Mouse (Mus musculus) cerebellum, adult 2 months (tissue): ENCODE results near the gene Ccdc63. TPM values are rescaled to one million over a fixed set of nuclear protein-coding genes. Genes with fewer than 3 reads are reported as not detected.
A peak's percentile ranks its signal among the peaks of the same experiment; 100 is the strongest.

Experiments
- DNase-seq, 2 experiments: peaks; one replicate each; pipeline ENCODE4 v3.0.0; 2021
- H3K27ac ChIP-seq: fragments of 200-500 bp; 2 replicates; pipeline ENCODE4 v1.5.1; 2012; ENCODE audit warnings: low read length, control low read depth, inconsistent platforms; ENCODE audit not compliant: insufficient read depth
- H3K27me3 ChIP-seq: fragments of 200-500 bp; 2 replicates; pipeline ENCODE4 v1.6.1; 2012; ENCODE audit warnings: inconsistent platforms, mild to moderate bottlenecking, low read length, moderate library complexity; ENCODE audit not compliant: control insufficient read depth, insufficient read depth
- H3K4me1 ChIP-seq: fragments of 200-500 bp; 2 replicates; pipeline ENCODE4 v1.6.1; 2011; ENCODE audit warnings: low read length; ENCODE audit not compliant: control insufficient read depth, insufficient read depth
- H3K4me3 ChIP-seq: fragments of 200-500 bp; replicated peaks from 2 replicates; pipeline ENCODE3; 2011; ENCODE audit warnings: mild to moderate bottlenecking, low read depth, low read length, control low read depth; ENCODE audit not compliant: insufficient read depth
- CTCF ChIP-seq: fragments of 200-500 bp; IDR thresholded peaks from 2 replicates; pipeline ENCODE4 v1.5.1; 2011; ENCODE audit warnings: low read depth, mild to moderate bottlenecking, control low read depth, low read length, moderate library complexity, borderline replicate concordance; ENCODE audit not compliant: insufficient read depth
- POLR2A ChIP-seq: fragments of 200-500 bp; IDR thresholded peaks from 2 replicates; pipeline ENCODE4 v1.6.1; 2011; ENCODE audit warnings: low read length, control low read depth, borderline replicate concordance; ENCODE audit not compliant: insufficient read depth
- WGBS: fragments of 180-500 bp; shearing (Covaris S2); methylation state at CpG from one replicate; pipeline ENCODE4 v1.1.7; 2018; 5-methylcytosine and 5-hydroxymethylcytosine counted together
- polyA plus RNA-seq: library from polyadenylated mRNA; depleted of rRNA; stranded (reverse); fragments of >200 nt; gene quantifications from 2 replicates; pipeline ENCODE4 v1.2.3, GENCODE M21; 2012

Ccdc63 gene
- polyA plus RNA-seq, 1 experiment = 9.3 TPM

DNA sequence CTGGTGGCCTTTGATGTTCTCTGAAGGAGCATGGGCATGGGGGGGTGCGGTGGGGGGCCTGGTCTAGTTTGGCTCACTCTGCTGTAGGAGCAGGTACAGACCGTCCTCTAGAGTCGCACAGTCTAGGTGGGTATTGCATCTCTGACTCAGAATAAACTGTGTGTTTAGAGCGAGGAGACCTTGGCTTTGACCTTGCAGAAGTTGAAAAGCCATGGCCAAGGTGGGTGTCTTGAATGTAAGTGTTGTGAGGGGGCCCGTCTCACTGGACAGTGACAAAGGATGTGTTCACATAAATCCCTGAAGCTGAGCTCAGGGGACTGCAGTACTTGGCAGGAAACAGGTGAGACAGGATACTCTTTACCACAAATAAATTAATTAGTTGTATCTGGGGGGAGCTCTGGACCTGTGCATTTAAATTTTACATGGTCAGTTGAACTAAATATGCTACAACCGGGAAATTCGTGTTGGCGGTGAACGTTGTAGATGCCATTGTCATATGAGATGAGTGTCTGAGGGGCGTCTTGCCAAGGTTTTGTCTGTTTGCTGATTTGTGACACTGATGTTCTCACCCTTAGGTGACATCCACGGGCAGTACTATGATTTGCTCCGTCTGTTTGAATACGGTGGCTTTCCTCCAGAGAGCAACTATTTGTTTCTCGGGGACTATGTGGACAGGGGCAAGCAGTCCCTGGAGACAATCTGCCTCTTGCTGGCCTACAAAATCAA, 27.9 kb upstream of the Ccdc63 start:
- no peak for TF ChIP-seq CTCF
- no peak for TF ChIP-seq POLR2A
- peaks cover 69% of the 10 kb centered on the region for H3K4me1 ChIP-seq

DNA sequence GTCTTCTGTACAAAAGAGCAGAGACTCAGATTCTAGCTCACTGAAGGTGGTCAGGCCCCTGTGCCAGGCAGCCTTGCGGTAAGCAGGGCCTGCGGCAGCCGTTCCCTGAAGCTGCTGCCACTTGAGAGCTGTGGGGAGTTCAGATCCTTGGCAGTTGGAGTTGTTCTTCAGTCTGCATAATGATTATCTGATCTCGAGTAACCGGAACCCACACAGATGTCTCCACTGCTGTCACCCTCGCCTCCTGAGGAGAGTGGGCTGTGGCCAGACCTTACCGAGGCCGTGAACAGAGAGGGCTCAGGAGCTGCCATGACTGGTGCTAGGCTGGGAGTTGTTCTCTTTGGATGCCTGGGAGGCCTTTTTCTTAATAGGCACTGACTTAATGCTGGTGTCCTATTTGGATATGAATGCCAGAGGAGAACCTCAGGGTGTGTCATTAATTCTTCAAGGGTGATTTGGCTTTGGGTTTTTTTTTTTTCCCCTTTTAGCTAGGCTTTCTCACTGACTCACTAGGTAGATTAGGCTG, 26.1 kb upstream of the Ccdc63 start:
- Histone ChIP-seq H3K27ac (peak overlapping the region; percentile 68), H3K4me1 (peaks cover 69% of the 10 kb centered on the region), H3K4me3 (peak overlapping the region; percentile 36), H3K27me3 (no peaks in the 10 kb centered on the region)
- WGBS = 4% methylated on average over 8 of the region's 8 CpGs
- DNase-seq = peak; percentile 47 to 58
- no peak for TF ChIP-seq POLR2A
- no peak for TF ChIP-seq CTCF

More for the DNA sequence above, 27.9 kb upstream of the Ccdc63 start:
- DNase-seq = no peak
- no peak overlapping the region for H3K4me3 ChIP-seq
- no peaks in the 10 kb centered on the region for H3K27me3 ChIP-seq
- no peak overlapping the region for H3K27ac ChIP-seq
- 37% methylated on average over 14 of the region's 14 CpGs for WGBS

DNA sequence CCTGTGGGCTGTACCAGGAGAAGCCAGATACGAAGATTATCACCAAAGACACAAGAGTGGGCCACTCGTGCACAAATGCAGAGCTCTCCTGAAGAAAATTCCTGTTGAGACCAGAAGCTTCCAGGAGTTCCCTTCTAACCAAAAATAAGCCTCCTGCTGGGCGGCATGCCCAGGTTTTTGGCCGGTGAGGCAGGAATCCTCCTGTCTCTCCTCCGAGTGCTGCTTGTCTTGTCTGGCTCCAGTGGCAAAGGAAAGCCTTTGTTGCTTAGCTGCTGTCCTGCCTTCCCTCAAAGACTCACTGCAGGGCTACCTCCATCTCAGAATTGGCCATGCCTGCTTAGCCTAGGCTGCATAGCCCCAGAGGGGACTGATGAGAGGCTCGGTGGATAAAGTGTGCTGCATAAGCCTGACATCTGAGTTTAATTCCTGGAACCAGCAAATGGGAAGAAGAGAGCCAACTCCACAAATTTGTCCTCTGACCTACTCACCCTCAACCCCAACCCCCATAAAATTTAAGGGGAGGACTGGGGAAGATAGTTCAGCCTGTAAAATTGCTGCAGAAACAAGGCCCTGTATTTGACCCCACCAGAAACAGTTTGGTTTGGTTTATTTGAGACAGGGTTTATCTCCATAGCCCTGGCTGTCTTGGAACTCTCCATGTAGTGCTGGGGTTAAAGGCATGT, 24.8 kb upstream of the Ccdc63 start:
- peak overlapping the region; percentile 35 for H3K4me3 ChIP-seq
- H3K4me1 ChIP-seq = peaks cover 64% of the 10 kb centered on the region
- DNase-seq = peak; percentile 78 to 80
- H3K27ac ChIP-seq = peak overlapping the region; percentile 49
- 4% methylated on average over 6 of the region's 6 CpGs for WGBS
- H3K27me3 ChIP-seq = no peaks in the 10 kb centered on the region
- TF ChIP-seq CTCF = no peak
- TF ChIP-seq POLR2A = no peak

DNA sequence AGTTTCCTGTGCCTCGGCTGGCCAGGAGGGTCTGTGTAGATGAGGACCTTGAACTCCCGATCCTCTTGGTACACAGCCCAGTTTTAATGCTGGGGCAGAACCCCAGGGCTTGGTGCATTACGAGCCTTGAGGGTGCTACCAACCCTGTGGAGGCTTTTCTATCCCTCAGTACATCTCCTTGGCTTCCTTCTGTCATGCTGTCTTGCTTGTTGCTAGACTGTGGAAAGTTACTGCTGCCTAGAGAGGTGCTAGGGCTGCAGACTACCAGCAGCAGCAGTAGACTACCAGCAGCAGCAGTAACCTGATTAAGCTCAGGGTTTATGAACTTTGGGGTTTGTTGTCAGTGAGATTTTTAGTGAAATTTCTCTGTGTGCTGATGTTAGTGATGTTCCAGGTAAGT, 23.4 kb upstream of the Ccdc63 start:
- no peak for TF ChIP-seq CTCF
- Histone ChIP-seq H3K4me1 (peaks cover 56% of the 10 kb centered on the region), H3K4me3 (peak overlapping the region; percentile 24), H3K27me3 (no peaks in the 10 kb centered on the region), H3K27ac (peak overlapping the region; percentile 44)
- WGBS = 7% methylated on average over 3 of the region's 3 CpGs
- DNase-seq = peak in 1 of 2 experiments; percentile 32

DNA sequence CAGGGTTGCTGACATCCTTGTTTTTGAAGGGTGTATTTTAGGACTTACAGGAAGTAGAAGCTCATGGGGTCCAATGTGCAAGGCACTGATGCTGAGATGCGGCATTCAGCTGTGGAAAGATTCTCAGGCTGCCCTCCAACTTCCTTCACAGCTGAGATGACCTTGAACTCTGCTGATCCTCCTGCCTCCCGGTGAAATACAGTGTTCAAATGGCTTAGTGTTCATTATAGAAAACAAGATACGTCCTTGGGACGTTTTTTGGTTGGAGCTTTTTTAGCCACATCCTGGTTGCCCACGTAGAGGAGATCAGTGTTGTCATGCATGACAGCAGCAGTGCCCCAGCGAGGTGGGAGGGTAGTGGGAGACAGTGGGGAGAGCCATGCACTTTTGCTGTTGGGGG, 22.6 kb upstream of the Ccdc63 start:
- Histone ChIP-seq H3K4me3 (peak overlapping the region; percentile 52), H3K4me1 (peaks cover 53% of the 10 kb centered on the region), H3K27me3 (no peaks in the 10 kb centered on the region), H3K27ac (peak overlapping the region; percentile 66; the same call in 1 of the 2 replicates)
- no peak for DNase-seq
- 6% methylated on average over 6 of the region's 6 CpGs for WGBS
- TF ChIP-seq POLR2A = no peak
- no peak for TF ChIP-seq CTCF

DNA sequence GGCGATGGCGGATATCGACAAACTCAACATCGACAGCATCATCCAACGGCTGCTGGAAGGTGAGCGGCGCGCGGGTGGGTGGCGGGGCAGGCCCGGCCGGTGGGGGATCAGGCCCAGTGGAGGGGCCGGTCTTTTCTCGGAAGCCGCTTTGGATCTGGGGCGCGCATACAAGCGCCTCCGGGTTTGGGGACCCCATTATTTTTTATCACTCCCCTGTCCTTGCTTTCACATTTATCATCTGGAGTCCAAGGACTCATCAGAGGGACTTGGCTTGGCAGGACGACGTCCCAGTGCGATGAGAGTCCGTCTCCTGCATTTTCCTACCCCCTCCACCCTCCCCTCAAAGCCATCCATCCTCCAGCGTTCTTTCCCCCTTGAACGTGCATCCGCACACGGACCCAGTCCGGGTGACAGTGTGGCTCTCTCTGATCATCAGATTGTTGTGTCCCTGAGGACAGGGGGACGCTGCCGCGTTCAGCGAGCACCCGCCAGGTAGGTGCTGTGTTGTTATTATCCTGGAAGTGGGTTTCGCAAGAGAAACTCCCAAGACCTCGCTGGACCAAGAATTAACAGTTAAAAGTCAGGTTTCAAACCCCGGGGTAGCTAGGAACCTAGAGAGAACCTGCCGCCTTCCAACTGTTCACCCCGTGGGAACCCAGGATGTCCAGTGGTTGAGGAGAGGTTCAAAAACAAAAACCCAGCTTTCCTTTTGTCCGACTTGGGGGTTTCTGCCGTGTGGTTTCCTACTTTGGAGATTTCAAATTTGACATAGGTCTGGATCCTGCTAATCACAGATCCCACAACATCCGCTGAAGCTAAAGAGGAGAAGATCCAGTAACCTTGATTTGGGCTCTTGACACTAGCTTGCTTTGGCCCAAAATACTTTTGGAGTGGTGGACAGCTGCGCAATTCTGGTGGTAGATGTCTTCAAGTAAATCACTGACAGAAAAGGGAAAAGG, 18.2 kb upstream of the Ccdc63 start:
- peak in 1 of 2 experiments; percentile 61 for DNase-seq
- H3K27me3 ChIP-seq = no peaks in the 10 kb centered on the region
- 0 out of 2 replicates have a peak, but pooled peaks have one; percentile 7 for TF ChIP-seq POLR2A
- TF ChIP-seq CTCF = no peak
- whole genome bisulfite sequencing = under 1% methylated on average over 41 of the region's 42 CpGs
- H3K27ac ChIP-seq = peak overlapping the region; percentile 80
- H3K4me1 ChIP-seq = peaks cover 22% of the 10 kb centered on the region
- H3K4me3 ChIP-seq = peak overlapping the region; percentile 92

DNA sequence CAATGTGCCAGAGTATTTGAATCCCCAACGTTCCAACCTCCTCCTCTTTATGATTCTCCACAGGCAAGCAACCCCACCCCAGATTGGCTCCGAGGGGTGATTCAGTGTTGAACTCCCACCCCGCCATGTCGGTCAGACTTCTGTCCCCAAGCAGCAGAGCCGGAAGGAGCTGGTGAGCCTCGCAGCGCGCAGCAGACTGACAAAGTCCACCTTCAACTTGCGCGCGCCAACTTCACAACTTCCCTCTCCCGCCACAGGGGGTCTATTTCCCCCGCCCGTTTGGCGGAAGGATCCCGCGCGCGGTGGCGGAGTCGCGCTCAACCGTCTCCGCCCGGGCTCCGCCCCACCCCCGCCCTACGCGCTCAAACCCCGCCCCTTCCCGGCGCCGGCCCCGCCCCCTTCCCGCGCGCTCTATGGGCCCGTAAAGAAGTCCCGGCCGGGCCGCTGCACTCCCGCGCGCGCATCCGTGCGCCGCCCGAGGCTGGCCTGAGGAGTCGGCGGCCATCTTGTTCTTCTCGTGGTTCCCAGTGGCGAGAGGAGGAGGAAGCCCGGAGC, 17.3 kb upstream of the Ccdc63 start, which contains the start of gene Ppp1cc:
Gene Ppp1cc (plus strand): TSS at position 452 of the 555 bp plus-strand sequence.
- under 1% methylated on average over 54 of the region's 54 CpGs for WGBS
- TF ChIP-seq POLR2A (peak; percentile 45; the same call in 1 of the 2 replicates), CTCF (no peak)
- peak; percentile 92 to 93 for DNase-seq
- peak within 1 kb of the TSS; percentile 80 for H3K27ac ChIP-seq
- H3K4me3 ChIP-seq = peak within 1 kb of the TSS; percentile 92
- no peaks in the 10 kb centered on the region for H3K27me3 ChIP-seq
- H3K4me1 ChIP-seq = peaks cover 14% of the 10 kb centered on the region
